Mouse (Mus musculus) neural tube, embryonic 14.5 days (tissue): ENCODE results near the gene Itpkb. TPM values are rescaled to one million over a fixed set of nuclear protein-coding genes. Genes with fewer than 3 reads are reported as not detected.
"Not testable (repeated sequence)": the region's sequence is repeated elsewhere in the genome, so short reads cannot be mapped to it uniquely, and the experiment has no call there.

Source experiments
- ATAC-seq: fragments of 200-750 bp; cut with Nextera tagmentation; 2 replicates; pipeline ENCODE4 v1.8.0; 2017; ENCODE audit warnings: low read depth, mild to moderate bottlenecking, moderate TSS enrichment, moderate library complexity
- H3K27ac ChIP-seq: fragments of 300-500 bp; sonication (generic); 2 replicates; pipeline ENCODE4 v1.5.1; 2014; ENCODE audit warnings: low read depth, mild to moderate bottlenecking, control low read depth, low read length, moderate library complexity, mixed read lengths
- H3K27me3 ChIP-seq: fragments of 300-500 bp; sonication (generic); 2 replicates; pipeline ENCODE4 v1.6.1; 2014; ENCODE audit warnings: low read length; ENCODE audit not compliant: control insufficient read depth, insufficient read depth
- H3K36me3 ChIP-seq: fragments of 300-500 bp; sonication (generic); 2 replicates; pipeline ENCODE4 v1.6.1; 2014; ENCODE audit warnings: low read length, mixed read lengths; ENCODE audit not compliant: control insufficient read depth, insufficient read depth
- H3K4me1 ChIP-seq: fragments of 300-500 bp; sonication (generic); 2 replicates; pipeline ENCODE4 v1.6.1; 2014; ENCODE audit warnings: low read length; ENCODE audit not compliant: control insufficient read depth, insufficient read depth
- H3K4me2 ChIP-seq: fragments of 300-500 bp; sonication (generic); 2 replicates; pipeline ENCODE4 v1.6.1; 2014; ENCODE audit warnings: mild to moderate bottlenecking, low read depth, low read length, control low read depth
- H3K4me3 ChIP-seq: fragments of 300-500 bp; sonication (generic); 2 replicates; pipeline ENCODE4 v1.5.1; 2014; ENCODE audit warnings: low read depth, low read length, control low read depth, mixed read lengths
- H3K9ac ChIP-seq: fragments of 300-500 bp; sonication (generic); replicated peaks from 2 replicates; pipeline ENCODE4 v1.6.1; 2014; ENCODE audit warnings: low read depth, mild to moderate bottlenecking, control low read depth, low read length, mixed read lengths
- H3K9me3 ChIP-seq: fragments of 300-500 bp; sonication (generic); 2 replicates; pipeline ENCODE4 v1.6.1; 2016; ENCODE audit warnings: low read length; ENCODE audit not compliant: control insufficient read depth
- WGBS: fragments of 180-500 bp; shearing (Covaris S2); extraction: QIAGEN DNeasy Blood & Tissue Kit; methylation state at CpG from one replicate; pipeline ENCODE4 v1.1.7; 2014; 5-methylcytosine and 5-hydroxymethylcytosine counted together
- polyA plus RNA-seq: library from polyadenylated mRNA; unstranded; fragments of >200 nt; fragmentation: Nextera tagmentation; extraction: Ambion mirVana; gene quantifications from 2 replicates; pipeline ENCODE4 v1.2.1, GENCODE M21; 2014

Gene Itpkb
- polyA plus RNA-seq, 1 experiment from 2014 or later: 2.4 TPM

GRCm38 (mm10) chr1:180367045-180367619, 36.8 kb downstream of the Itpkb start:
- 50% methylated on average over 3 of the region's 3 CpGs for WGBS
- H3K4me2 ChIP-seq: no peak overlapping the region
- H3K27me3 ChIP-seq: no peaks in the 10 kb centered on the region
- no peak overlapping the region for H3K27ac ChIP-seq
- peaks cover 30% of the 10 kb centered on the region; the same call in 1 of the 2 replicates for H3K4me1 ChIP-seq
- H3K9me3 ChIP-seq: no peaks in the 10 kb centered on the region
- no peak overlapping the region for H3K9ac ChIP-seq
- H3K36me3 ChIP-seq: no peaks in the 10 kb centered on the region
- no peak for ATAC-seq
- no peak overlapping the region for H3K4me3 ChIP-seq

DNA sequence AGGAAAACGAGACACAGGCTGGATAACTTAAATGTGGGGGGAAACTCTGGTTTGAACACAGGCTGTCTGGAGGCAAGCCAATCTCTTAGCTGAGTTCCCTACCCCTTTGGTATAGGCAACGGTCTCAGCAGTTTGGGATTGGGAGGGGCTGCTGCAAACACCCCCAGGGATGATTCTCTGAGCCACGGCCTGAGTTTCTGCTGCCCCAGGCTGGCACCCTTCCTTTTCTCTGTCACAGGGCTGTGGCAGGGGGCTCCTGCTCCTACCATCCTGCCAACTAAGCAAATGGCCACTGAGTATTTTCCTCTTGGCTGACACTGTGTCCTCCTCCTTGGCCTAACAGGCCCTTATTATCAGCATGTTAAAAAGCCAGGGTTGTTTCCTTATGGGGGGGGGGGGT, 37.3 kb downstream of the Itpkb start:
- Histone ChIP-seq H3K9ac (no peak overlapping the region), H3K9me3 (no peaks in the 10 kb centered on the region), H3K4me2 (no peak overlapping the region), H3K4me1 (peaks cover 30% of the 10 kb centered on the region; the same call in 1 of the 2 replicates), H3K4me3 (no peak overlapping the region), H3K27ac (no peak overlapping the region), H3K36me3 (no peaks in the 10 kb centered on the region), H3K27me3 (no peaks in the 10 kb centered on the region)
- no peak for ATAC-seq
- WGBS: 50% methylated on average over 3 of the region's 3 CpGs

DNA sequence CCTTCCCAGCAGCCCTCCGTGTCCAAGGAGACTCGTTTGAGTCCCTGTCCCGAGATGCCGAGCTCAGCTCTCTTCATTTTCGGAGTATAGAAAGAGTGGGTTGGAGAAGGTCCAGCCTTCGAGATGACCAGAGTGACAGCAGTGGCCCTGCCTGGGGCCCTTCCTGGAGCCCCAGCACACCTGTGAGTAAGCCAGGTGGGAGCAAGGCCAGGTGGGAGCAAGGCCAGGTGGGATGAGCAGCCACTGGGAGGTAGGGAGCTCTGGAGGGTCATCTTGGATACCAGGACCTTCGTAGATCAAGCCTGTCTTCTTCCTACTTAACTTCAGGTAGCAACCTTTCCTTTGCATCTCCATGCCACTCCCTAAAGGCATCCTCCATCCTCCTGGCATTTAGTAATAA, 37.8 kb downstream of the Itpkb start:
- Histone ChIP-seq H3K4me3 (no peak overlapping the region), H3K36me3 (no peaks in the 10 kb centered on the region), H3K27ac (no peak overlapping the region), H3K9ac (no peak overlapping the region), H3K27me3 (no peaks in the 10 kb centered on the region), H3K4me2 (no peak overlapping the region), H3K4me1 (peaks cover 29% of the 10 kb centered on the region; the same call in 1 of the 2 replicates), H3K9me3 (no peaks in the 10 kb centered on the region)
- no peak for ATAC-seq
- WGBS: 79% methylated on average over 7 of the region's 7 CpGs

DNA sequence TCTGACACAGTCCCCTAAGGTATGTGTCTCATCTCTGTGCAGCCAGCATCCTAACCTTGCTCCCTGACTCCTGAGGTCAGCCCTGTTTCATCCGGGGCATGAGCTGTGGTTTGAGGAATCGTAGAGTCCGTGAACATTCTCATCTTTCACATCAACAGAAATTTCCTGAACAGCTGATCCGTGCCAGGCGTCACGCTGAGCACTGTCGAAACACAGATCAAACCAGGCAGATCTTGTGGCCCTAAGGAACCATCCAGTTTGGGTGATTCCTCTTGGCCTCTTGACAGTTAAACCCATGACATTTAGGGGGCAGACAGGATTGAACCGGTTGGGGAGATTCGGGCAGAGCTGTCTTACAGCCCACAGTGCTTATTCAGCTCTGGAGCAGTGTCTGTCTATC, 38.4 kb downstream of the Itpkb start:
- H3K27ac ChIP-seq: no peak overlapping the region
- H3K9me3 ChIP-seq: no peaks in the 10 kb centered on the region
- no peak overlapping the region for H3K9ac ChIP-seq
- no peaks in the 10 kb centered on the region for H3K27me3 ChIP-seq
- ATAC-seq: no peak
- no peaks in the 10 kb centered on the region for H3K36me3 ChIP-seq
- 82% methylated on average over 9 of the region's 9 CpGs for WGBS
- H3K4me1 ChIP-seq: peaks cover 27% of the 10 kb centered on the region; the same call in 1 of the 2 replicates
- no peak overlapping the region for H3K4me2 ChIP-seq
- H3K4me3 ChIP-seq: no peak overlapping the region

DNA sequence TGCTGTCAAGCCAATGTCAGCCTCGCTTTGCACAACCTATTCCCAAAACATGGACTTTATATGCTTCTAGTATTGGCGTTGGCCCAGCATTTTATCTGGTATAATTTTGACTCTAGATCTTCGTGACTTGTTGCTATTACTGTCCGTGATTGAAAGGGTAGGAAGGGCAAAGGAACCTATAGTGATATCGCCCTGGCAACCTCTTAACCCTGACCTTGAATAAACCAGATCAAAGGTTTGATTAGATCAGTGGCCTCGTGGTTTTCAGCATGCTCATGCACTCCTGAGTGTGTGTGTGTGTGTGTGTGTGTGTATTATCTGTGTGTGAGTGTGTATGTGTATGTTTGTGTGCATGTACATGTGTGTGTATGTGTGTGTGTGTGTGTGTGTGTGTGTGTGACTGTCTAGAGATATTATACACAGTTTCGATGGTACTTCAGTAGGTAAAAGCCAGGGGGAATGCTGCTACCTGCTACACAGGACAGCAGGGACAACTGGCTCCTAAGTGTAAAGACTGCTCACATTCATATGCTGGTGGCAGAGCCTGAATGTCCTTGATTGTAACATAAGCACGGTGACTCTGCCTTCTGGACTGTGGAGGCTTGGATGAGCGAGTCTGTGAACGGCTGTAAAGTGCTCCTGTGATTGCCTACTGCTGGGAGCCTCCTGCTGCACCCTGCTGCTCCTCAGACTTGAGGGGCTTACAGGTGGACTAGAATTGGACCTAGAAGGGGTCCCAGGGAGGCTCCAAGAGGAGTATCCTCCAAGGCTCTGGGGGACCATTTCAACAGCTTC, 40.8 kb downstream of the Itpkb start:
- no peak for ATAC-seq
- no peak overlapping the region for H3K27ac ChIP-seq
- no peak overlapping the region for H3K9ac ChIP-seq
- no peak overlapping the region for H3K4me3 ChIP-seq
- no peaks in the 10 kb centered on the region for H3K36me3 ChIP-seq
- H3K4me2 ChIP-seq: no peak overlapping the region
- peaks cover 13% of the 10 kb centered on the region; the same call in 1 of the 2 replicates for H3K4me1 ChIP-seq
- H3K9me3 ChIP-seq: no peaks in the 10 kb centered on the region
- WGBS: 66% methylated on average over 10 of the region's 10 CpGs
- H3K27me3 ChIP-seq: no peaks in the 10 kb centered on the region

- not testable (repeated sequence) for H3K4me2 ChIP-seq, ATAC-seq, H3K27ac ChIP-seq, H3K27me3 ChIP-seq, H3K9me3 ChIP-seq, H3K4me1 ChIP-seq, H3K9ac ChIP-seq, H3K36me3 ChIP-seq, H3K4me3 ChIP-seq
- WGBS: 90% methylated on average over 5 of the region's 5 CpGs
Observed at GRCm38 (mm10) chr1:180372258-180372657, 42.0 kb downstream of the Itpkb start.

DNA sequence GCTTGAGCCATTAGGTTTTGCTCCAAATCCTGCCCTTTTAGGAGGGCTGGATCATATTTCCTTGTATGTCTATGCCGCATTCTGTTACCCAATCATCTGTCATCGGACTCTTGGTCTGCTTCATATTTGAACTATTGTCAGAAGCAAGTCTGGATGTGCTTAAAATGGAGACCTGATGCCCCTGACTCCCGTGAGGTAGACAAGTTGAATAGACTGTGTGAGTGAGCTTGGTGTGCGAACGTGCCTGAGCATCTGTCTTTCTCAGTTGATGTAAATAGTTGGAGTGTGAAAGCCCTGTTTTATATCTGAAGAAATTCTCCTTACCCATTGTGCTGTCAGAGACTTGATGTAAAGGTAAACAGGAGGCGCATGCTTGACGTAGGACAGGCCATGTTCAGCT, 46.3 kb downstream of the Itpkb start:
- no peaks in the 10 kb centered on the region for H3K9me3 ChIP-seq
- no peaks in the 10 kb centered on the region for H3K4me1 ChIP-seq
- no peak for ATAC-seq
- WGBS: 83% methylated on average over 7 of the region's 7 CpGs
- H3K4me2 ChIP-seq: no peak overlapping the region
- H3K27me3 ChIP-seq: no peaks in the 10 kb centered on the region
- no peaks in the 10 kb centered on the region for H3K36me3 ChIP-seq
- no peak overlapping the region for H3K9ac ChIP-seq
- no peak overlapping the region for H3K27ac ChIP-seq
- no peak overlapping the region for H3K4me3 ChIP-seq

DNA sequence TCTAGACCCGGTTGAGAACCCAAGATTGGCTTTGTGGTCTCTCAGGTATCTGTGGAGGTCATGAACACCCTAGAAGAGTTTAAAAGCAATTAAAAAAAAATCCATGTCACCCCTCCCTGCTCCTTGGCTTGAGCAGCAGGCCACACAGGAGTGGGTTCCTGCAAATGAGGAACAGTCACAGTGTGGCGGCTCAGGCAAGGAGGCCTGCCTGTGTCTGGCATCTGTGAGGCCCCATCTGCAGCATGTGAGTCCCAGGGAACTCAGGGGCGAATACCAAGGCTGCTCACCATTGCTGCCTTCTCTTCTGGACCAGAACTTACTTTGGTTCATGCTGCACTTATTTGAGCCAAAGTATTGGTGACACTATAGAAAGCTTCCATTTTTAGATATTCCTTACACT, 49.3 kb downstream of the Itpkb start:
- H3K4me2 ChIP-seq: no peak overlapping the region
- no peak overlapping the region for H3K9ac ChIP-seq
- no peaks in the 10 kb centered on the region for H3K36me3 ChIP-seq
- H3K4me1 ChIP-seq: no peaks in the 10 kb centered on the region
- ATAC-seq: no peak
- no peak overlapping the region for H3K27ac ChIP-seq
- 80% methylated on average over 3 of the region's 3 CpGs for WGBS
- no peak overlapping the region for H3K4me3 ChIP-seq
- no peaks in the 10 kb centered on the region for H3K9me3 ChIP-seq
- no peaks in the 10 kb centered on the region for H3K27me3 ChIP-seq

DNA sequence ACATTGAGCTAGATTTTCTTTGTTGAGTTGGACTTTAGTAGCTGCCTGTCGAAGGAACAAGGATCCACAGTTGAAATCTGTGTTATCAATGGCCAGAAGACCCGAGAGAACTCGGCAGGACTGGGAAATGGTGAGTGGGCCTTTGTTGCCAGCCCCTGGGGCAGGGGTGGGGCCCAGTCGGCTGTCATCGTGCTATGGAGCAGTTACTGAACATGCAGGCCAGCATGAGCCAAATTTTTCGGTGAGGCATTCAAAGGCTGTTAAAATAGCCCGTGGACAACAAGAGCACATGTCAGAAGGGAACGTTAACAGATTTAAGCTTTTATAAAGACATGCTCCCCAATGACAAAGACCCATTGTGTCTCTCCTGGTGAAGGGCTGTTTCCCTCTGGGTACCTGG, 52.1 kb downstream of the Itpkb start:
- peaks cover 6% of the 10 kb centered on the region; the same call in 1 of the 2 replicates for H3K4me1 ChIP-seq
- H3K4me2 ChIP-seq: no peak overlapping the region
- H3K27me3 ChIP-seq: no peaks in the 10 kb centered on the region
- no peak for ATAC-seq
- no peak overlapping the region for H3K27ac ChIP-seq
- no peaks in the 10 kb centered on the region for H3K9me3 ChIP-seq
- no peak overlapping the region for H3K9ac ChIP-seq
- no peaks in the 10 kb centered on the region for H3K36me3 ChIP-seq
- WGBS: 37% methylated on average over 8 of the region's 8 CpGs
- H3K4me3 ChIP-seq: no peak overlapping the region
